1 mouse cellular context compared by ENCODE assay signal in the genomic region with DNA sequence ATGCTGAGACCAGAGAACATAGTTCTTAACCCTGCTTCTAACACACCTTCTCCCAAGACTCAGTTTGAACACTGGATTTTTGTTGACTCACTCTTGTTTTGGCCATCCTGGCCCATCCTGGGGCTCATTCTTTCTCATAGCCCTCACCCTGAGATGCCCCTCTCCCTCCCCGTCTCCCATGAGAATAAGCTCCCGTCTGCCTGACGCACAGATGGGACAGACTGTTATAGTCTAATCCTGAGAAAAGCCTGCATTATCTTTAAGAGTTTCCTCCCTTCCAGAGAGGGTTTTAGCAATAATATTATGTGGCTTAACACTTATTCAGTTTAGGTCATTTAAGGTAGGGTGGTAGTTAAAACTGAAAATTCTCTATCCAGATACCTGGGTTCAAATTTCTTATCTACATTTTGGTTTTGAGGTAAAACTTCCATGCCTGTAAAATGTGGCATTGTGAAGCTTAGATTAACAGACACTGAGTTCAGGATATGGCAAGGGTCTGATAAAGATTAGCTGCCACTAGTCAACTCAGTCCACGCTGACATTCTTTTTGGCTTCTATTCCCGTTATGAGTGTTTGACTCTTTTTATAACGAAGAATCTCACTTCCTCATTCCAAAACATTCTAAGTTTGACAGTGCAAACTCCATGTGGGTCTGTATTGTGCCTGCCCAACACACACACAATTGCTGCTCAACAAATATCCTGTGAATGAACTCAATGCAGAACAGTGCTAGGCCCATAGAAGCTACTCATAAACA.
TF ChIP-seq lines count a peak whose summit lies in the region.

No protein-coding gene starts in this region.

TF ChIP-seq in MEL, 35 proteins besides CTCF, POLR2A, EP300 and RAD21 (continued from another document):
- TF ChIP-seq MEF2A (IDR thresholded peaks at IDR 0.05; ENCODE audit: extremely low read depth, insufficient replicate concordance, low read depth, low read length, poor library complexity, severe bottlenecking) (peak; percentile 66; the same call in 1 of the 2 replicates), HCFC1 (IDR thresholded peaks at IDR 0.05; ENCODE audit: low read depth, low read length) (peak; percentile 40; the same call in 1 of the 2 replicates), MXI1 (IDR thresholded peaks at IDR 0.05; ENCODE audit: low read depth, low read length) (peak; percentile 96), POLR2AphosphoS5 (IDR thresholded peaks at IDR 0.05; ENCODE audit: borderline replicate concordance, low read depth, low read length) (no peak), CHD1 (IDR thresholded peaks at IDR 0.05; ENCODE audit: low read depth, low read length) (0 out of 2 replicates have a peak, but pooled peaks have one; percentile 31), TAL1 (IDR thresholded peaks at IDR 0.05; ENCODE audit: low read length) (peak; percentile 95), MYB (IDR thresholded peaks at IDR 0.05; ENCODE audit: low read depth, low read length) (peak; percentile 97), SMC3 (IDR thresholded peaks at IDR 0.05; ENCODE audit: low read depth, low read length) (no peak), MYC (IDR thresholded peaks at IDR 0.05; ENCODE audit: low read depth, low read length) (peak; percentile 97; the same call in 1 of the 2 replicates), BHLHE40 (IDR thresholded peaks at IDR 0.05; ENCODE audit: borderline replicate concordance, low read depth, low read length) (peak; percentile 73; the same call in 1 of the 2 replicates), GATA1 (IDR thresholded peaks at IDR 0.05; ENCODE audit: low read depth, low read length) (peak; percentile 99), UBTF (IDR thresholded peaks at IDR 0.05; ENCODE audit: borderline replicate concordance, insufficient read depth, low read depth, low read length) (no peak), TBP (IDR thresholded peaks at IDR 0.05; ENCODE audit: low read depth, low read length) (peak; percentile 42), NRF1 (IDR thresholded peaks at IDR 0.05; ENCODE audit: insufficient read depth, low read depth, low read length, poor library complexity, severe bottlenecking) (no peak), MAX (IDR thresholded peaks at IDR 0.05; ENCODE audit: low read length) (peak; percentile 78; the same call in 1 of the 2 replicates)
